Mouse (Mus musculus): ENCODE data around the gene Gm7298.
"Not testable (repeated sequence)": the region's sequence is repeated elsewhere in the genome, so short reads cannot be mapped to it uniquely, and the experiment has no call there.

The Gm7298 gene

GRCm38 (mm10) chr6:121732632-121733031, at the start of gene Gm7298:
Gm7298 (plus strand) TSS chr6:121732932.
- TF ChIP-seq GATA4 (IDR thresholded peaks at IDR 0.05; ENCODE audit: insufficient replicate concordance, low read length), result no peak

GRCm38 (mm10) chr6:121828034-121828433, 95.3 kb downstream of the Gm7298 start:
- peak; percentile 99 for TF ChIP-seq GATA4 (IDR thresholded peaks at IDR 0.05; ENCODE audit: insufficient replicate concordance, low read length)

- 0 out of 2 replicates have a peak, but pooled peaks have one; percentile 13 for TF ChIP-seq GATA4 (IDR thresholded peaks at IDR 0.05; ENCODE audit: insufficient replicate concordance, low read length)
These were observed 103.6 kb downstream of the Gm7298 start for GRCm38 (mm10) chr6:121836361-121836760.

- TF ChIP-seq GATA4 (IDR thresholded peaks at IDR 0.05; ENCODE audit: insufficient replicate concordance, low read length), result not testable (repeated sequence)
These were observed 105.5 kb downstream of the Gm7298 start, which contains the start of gene Mug1 for GRCm38 (mm10) chr6:121838271-121838670. Mug1 (plus strand) TSS chr6:121838541.
